Mouse (Mus musculus) ES-CJ7 (cell line): ENCODE results near the gene Pip5k1b.

Source experiments
- DNase-seq: peaks from one replicate; pipeline ENCODE4 v3.0.0; 2011; ENCODE audit warnings: low read depth, low spot score

Gene Pip5k1b

DNA sequence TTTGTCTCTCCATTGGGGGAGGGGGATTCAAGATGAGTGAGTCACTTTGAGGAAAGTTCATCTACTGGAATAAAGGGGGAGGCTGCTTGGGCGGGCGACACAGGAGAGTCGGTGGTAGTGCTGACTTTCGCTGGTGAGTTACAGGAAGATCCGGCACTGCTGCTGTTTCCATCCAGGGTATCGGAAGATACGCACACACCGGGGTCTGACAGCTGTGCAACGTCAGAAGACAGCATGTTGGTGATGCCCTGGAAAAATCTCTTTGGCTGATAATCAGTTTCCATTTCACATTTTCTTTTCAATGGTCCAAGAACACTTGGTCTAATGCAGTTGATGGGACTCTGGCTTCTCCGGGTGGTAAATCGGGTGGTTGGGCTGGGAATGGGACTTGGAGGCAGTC lies 79.2 kb downstream of the Pip5k1b start:
- peak; percentile 27 for DNase-seq

GRCm38 (mm10) chr19:24475281-24475680 lies 80.4 kb downstream of the Pip5k1b start:
- DNase-seq: no peak

- no peak for DNase-seq
Observed at GRCm38 (mm10) chr19:24472512-24472911, 83.2 kb downstream of the Pip5k1b start.

DNA sequence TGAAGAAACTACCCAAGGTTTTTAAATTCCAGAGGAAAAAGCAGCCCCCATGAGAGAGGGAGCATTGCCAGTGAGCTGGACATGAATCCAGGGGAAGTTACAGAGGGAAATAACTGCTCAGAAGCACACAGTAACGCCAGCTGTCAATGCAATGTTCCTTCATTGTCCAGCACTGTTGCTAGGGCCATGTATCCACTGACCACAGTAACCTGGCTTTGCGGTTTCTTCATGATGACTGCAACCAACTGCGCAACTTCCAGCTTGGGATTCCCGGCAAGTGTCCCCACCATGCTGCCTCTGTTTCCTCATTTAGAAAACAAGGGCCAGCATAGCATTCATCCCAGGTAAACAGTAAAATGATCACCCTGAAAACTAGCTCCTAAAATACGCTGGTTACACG lies 84.1 kb downstream of the Pip5k1b start:
- no peak for DNase-seq

DNA sequence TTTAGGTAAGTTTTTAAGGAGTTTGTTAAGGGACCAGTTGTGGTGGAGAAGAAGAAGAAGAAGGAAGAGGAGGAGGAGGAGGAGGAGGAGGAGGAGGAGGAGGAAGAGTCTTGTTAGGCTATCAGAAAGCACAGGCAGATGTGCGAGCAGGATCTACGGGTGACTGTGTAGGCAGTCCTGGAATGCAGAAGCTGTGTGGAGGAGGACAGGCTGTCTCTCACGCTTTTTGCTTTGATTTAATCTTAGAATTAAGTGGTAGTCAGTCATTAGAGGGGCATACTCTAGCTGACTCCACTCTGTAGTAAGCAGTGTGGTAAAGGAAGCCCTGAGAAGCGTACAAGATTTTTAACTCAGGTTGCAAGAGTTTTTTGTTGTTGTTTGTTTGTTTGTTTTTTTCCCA lies 86.5 kb downstream of the Pip5k1b start:
- DNase-seq: no peak

- DNase-seq: no peak
Observed at GRCm38 (mm10) chr19:24468616-24469015, 87.1 kb downstream of the Pip5k1b start.

- no peak for DNase-seq
Observed at GRCm38 (mm10) chr19:24463011-24463410, 92.7 kb downstream of the Pip5k1b start.

DNA sequence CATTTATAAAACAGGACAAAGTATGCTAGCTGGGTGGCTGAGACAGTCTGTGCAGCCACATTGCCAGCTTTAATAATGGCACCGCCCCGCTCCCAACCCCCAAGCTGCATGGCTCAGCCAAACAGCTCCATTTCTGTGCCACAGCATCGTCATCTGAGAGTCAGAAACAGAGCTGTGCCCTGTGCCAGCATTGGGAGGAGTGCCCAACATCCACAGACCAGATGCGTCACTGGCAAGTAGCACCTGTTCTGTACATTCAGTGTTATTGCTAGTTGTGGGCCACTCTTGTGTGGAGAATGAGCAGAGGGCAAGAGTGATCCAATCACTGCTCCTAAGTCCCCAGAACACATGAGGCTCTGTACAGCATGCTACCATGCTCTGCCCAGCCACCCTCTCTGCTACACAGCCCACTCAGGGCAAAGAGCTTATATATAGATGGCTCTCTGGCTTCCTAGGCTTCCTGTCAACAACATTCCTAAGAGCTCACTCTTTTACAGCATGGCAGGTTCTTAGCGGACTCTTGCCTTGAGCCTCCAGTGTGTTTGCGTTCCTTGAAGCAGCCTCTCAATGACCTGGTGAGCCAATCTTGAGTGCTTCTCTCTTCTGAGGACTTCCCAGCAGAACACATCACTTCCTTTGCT lies 99.0 kb downstream of the Pip5k1b start:
- no peak for DNase-seq

DNA sequence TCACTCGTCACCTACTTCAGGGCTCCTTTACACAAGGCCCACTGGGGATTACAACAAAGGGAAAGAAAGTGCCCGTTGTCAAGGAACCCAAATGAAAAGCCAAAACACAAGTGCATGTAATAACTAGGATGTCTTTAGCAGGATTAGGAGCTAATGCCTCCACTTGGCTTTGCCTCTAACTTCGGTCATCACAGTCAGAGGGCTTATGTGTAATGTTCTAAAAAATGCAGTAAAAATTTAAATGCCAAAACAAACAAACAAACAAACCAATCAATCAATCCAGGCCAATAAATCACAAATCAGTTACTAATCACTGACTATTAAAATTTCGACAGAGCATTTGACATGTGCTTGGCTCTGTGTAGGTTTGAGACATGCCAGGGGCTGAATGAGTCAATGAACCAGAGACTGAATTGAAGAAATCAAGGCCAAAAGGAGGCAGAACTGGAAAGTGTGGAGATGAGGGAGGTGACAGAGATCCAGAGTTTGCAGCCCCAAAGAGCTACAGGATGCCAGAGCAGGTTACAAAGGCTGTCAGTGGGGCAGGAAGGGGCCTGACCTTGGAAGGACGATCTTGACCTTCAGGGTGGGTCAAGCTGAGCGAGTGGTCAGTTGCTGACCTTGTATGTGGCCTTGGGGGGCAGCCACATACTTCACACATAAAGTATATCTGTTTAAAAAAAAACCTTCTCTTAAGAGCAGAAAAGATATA lies 100.3 kb downstream of the Pip5k1b start:
- no peak for DNase-seq

GRCm38 (mm10) chr19:24454451-24454850 lies 101.2 kb downstream of the Pip5k1b start:
- no peak for DNase-seq

DNA sequence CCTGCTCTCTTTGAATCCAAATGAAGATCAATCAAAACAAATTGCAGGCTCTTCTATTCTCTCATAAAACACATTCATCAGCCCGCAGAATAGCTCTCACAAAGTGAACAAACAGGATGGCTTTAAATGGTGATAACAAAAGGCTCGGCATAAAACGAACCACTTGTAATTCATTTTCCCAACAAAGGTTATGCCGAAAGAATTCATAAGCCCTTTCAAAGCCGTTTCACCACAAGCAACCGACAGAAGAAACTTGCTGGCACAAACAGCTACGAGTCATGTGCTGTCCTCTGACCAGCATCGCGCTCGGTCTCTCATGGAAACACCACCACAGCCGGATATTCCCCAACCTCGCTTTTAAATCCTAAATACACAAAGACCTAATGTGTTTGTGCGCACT lies 102.3 kb downstream of the Pip5k1b start:
- DNase-seq: no peak

GRCm38 (mm10) chr19:24452441-24452898 lies 103.2 kb downstream of the Pip5k1b start:
- peak; percentile 16 for DNase-seq

DNA sequence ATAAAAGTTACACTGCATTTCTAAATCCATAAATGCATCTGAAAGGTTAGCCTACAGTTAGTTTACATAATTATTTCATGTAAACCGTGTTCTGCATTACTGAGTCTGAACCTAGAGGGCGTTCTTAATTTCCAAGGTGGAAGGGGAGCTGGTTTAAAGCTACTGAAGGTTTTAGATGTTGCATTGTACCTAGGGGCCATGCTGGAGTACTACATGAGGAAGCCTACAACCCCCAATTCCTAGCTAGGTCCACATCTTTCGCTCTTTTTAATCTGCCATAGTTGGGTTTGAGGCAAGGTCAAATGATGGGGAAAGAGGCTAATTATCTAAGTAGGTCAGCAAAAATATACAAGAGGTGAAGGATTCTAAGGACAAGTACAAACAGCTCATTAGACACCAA lies 104.0 kb downstream of the Pip5k1b start:
- no peak for DNase-seq

GRCm38 (mm10) chr19:24450740-24451139 lies 104.9 kb downstream of the Pip5k1b start:
- DNase-seq: no peak

DNA sequence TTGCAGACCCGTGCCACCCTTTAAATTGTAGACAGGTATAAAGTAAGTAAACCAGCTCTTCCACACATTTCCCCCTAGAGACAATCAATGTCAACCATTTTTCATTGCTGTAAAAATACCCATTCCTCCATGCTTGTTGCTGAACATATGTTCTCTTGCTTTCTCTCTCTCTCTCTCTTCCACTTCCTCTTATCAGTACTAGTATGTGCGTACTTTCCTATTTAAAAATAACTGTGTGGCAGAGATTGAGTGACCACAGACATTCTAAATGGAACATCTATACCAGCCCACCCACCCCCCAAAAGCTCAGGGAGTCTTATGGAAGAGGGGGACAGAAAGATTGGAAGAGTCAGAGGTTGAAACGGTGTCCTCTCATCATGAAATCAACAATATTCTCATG lies 111.3 kb downstream of the Pip5k1b start:
- DNase-seq: no peak

GRCm38 (mm10) chr19:24439715-24440114 lies 116.0 kb downstream of the Pip5k1b start:
- DNase-seq: no peak

- DNase-seq: no peak
Observed at GRCm38 (mm10) chr19:24434291-24434690, 121.4 kb downstream of the Pip5k1b start.

DNA sequence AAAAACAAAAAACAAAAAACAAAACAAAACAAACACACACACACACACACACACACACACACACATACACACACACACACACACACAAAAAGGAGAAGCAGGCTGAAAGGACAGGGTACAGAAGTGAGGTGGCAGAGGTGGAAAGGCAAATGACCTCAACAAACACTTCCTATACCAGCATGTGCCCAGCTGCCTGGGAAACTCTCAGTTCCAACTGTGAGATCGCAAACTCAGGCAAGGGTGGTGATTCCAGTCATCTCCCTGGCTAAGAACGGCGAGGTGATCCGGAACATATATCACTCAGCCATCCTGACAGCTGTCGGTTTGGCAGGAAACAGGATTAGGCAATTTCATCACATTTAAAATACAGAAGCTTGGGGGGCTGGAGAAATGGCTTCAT lies 123.2 kb downstream of the Pip5k1b start:
- no peak for DNase-seq

- no peak for DNase-seq
Observed at GRCm38 (mm10) chr19:24431381-24431780, 124.3 kb downstream of the Pip5k1b start.

- DNase-seq: no peak
Observed at GRCm38 (mm10) chr19:24428011-24428410, 127.7 kb downstream of the Pip5k1b start.

- no peak for DNase-seq
Observed at GRCm38 (mm10) chr19:24427258-24427657, 128.4 kb downstream of the Pip5k1b start.

- DNase-seq: no peak
Observed at GRCm38 (mm10) chr19:24426759-24427181, 128.9 kb downstream of the Pip5k1b start.

- no peak for DNase-seq
Observed at GRCm38 (mm10) chr19:24418030-24418429, 137.6 kb downstream of the Pip5k1b start.
